In the genomic region with DNA sequence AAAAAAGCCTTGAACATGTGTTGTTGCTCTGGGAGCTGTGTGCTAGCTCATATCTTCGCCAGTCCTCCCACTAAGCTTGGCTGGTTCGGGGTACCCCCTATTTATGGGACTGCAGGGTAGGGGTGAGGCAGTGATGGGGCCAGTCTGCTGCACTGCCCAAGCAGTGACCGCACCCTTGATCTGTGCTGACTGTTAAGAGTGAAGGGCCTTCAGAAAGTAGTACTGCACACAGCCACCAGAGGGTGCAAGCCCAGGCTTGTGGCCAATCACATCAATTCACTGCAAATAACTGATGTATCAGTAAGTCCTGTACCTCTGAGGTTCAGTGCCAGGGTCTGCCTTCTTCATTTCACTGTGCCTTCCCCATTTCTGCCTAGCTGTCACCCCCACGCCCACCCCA, we compare ENCODE assay signal across 8 mouse cellular contexts. TPM values are rescaled to one million over a fixed set of nuclear protein-coding genes. Genes with fewer than 3 reads are reported as not detected.
DNase-seq lines count a peak whose midpoint lies in the region; ATAC-seq and TF ChIP-seq lines count a peak whose summit lies in the region.

No protein-coding gene starts in this region.

- H3K4me3 ChIP-seq in gastrocnemius, adult 2 months: no peak overlapping the region
- H3K4me3 ChIP-seq in limb, embryonic 11.5 days (ENCODE audit: low read depth, low read length): no peak overlapping the region
- no peak overlapping the region for H3K4me3 ChIP-seq in midbrain, embryonic 14.5 days (replicated peaks; ENCODE audit: low read depth, low read length)

- DNase-seq in urinary bladder, adult 18-20 months (ENCODE audit: low spot score in 2 of 2): peak; percentile 55 to 69
- no peak for DNase-seq in urinary bladder, postnatal 10 days (ENCODE audit: low spot score)
- DNase-seq in cerebellum, postnatal 25 days: peak; percentile 88 to 91
- peak; percentile 78 for DNase-seq in gastrocnemius, adult 2 months
- peak; percentile 67 for DNase-seq in kidney, adult 11 months
- DNase-seq in limb, embryonic 11.5 days (ENCODE audit: low spot score): peak; percentile 82
- peak; percentile 80 for DNase-seq in midbrain, embryonic 14.5 days
- DNase-seq in spleen, postnatal 36 days (ENCODE audit: low spot score in 2 of 2): peak; percentile 52 to 63

- H3K4me2 ChIP-seq in limb, embryonic 11.5 days (ENCODE audit: low read depth, severe bottlenecking): no peak overlapping the region
- H3K4me2 ChIP-seq in midbrain, embryonic 14.5 days (ENCODE audit: low read length): no peak overlapping the region

- WGBS in limb, embryonic 11.5 days: 32% methylated on average over 4 of the region's 4 CpGs
- 36% methylated on average over 4 of the region's 4 CpGs for whole genome bisulfite sequencing in midbrain, embryonic 14.5 days

- H3K27ac ChIP-seq in gastrocnemius, adult 2 months: peak overlapping the region; percentile 46; the same call in 1 of the 2 replicates
- no peak overlapping the region for H3K27ac ChIP-seq in limb, embryonic 11.5 days (replicated peaks; ENCODE audit: low read depth, low read length)
- no peak overlapping the region for H3K27ac ChIP-seq in midbrain, embryonic 14.5 days (replicated peaks; ENCODE audit: low read depth, low read length)

- no peaks in the 10 kb centered on the region for H3K27me3 ChIP-seq in limb, embryonic 11.5 days (ENCODE audit: control insufficient read depth, insufficient read depth, low read length)
- no peaks in the 10 kb centered on the region for H3K27me3 ChIP-seq in midbrain, embryonic 14.5 days (ENCODE audit: control insufficient read depth, insufficient read depth, low read length)

- no peak overlapping the region for H3K9ac ChIP-seq in limb, embryonic 11.5 days (ENCODE audit: low read length)
- no peak overlapping the region for H3K9ac ChIP-seq in midbrain, embryonic 14.5 days (replicated peaks; ENCODE audit: low read length)

- TF ChIP-seq CTCF in gastrocnemius, adult 2 months (IDR thresholded peaks at IDR 0.05): peak; percentile 93

- H3K36me3 ChIP-seq in limb, embryonic 11.5 days (ENCODE audit: control insufficient read depth, insufficient read depth, low read length): peaks cover 11% of the 10 kb centered on the region
- H3K36me3 ChIP-seq in midbrain, embryonic 14.5 days (ENCODE audit: control insufficient read depth, insufficient read depth, low read length): peaks cover 28% of the 10 kb centered on the region

- intact Hi-C loops in gastrocnemius, adult 2 months (cut with DNase I): loop anchor here (5.0 kb wide), 2 partner anchors 78 to 122 kb away; no protein-coding TSS in a partner anchor

- H3K4me1 ChIP-seq in limb, embryonic 11.5 days (ENCODE audit: control insufficient read depth, insufficient read depth, low read length): peaks cover 11% of the 10 kb centered on the region
- peaks cover 4% of the 10 kb centered on the region for H3K4me1 ChIP-seq in midbrain, embryonic 14.5 days (ENCODE audit: control insufficient read depth, insufficient read depth, low read length)

- H3K9me3 ChIP-seq in limb, embryonic 11.5 days (ENCODE audit: control insufficient read depth, low read length): no peaks in the 10 kb centered on the region
- H3K9me3 ChIP-seq in midbrain, embryonic 14.5 days (ENCODE audit: control insufficient read depth, low read length): no peaks in the 10 kb centered on the region

- 0 out of 2 replicates have a peak, but pooled peaks have one; percentile 33 for ATAC-seq in limb, embryonic 11.5 days (ENCODE audit: insufficient number of reproducible peaks, low FRiP score, low TSS enrichment, low read depth)
- ATAC-seq in midbrain, embryonic 14.5 days (ENCODE audit: low FRiP score, low TSS enrichment): peak; percentile 46; the same call in 1 of the 2 replicates

RNA-seq across cellular contexts. Expression of a gene that starts 13.9 kb away (rescaled TPM):
- 1 to 10 TPM; 5.4 to 7.9 TPM for total RNA-seq in gastrocnemius, adult 2 months (2021)
- 87.9 and 90.1 TPM in 2 replicates for polyA plus RNA-seq in limb, embryonic 11.5 days (2014; fragmentation: Nextera tagmentation; extraction: Ambion mirVana)
- 53.2 and 59.4 TPM in 2 replicates for polyA plus RNA-seq in midbrain, embryonic 14.5 days (2014; fragmentation: Nextera tagmentation; extraction: Ambion mirVana)

RNA-seq across cellular contexts. Expression of a gene that starts 20.5 kb away (rescaled TPM):
- total RNA-seq in gastrocnemius, adult 2 months (2021): 10 to 100 TPM; 13.3 to 20.6 TPM
- 26.4 and 27.4 TPM in 2 replicates for polyA plus RNA-seq in limb, embryonic 11.5 days (2014; fragmentation: Nextera tagmentation; extraction: Ambion mirVana)
- 49.8 and 54.3 TPM in 2 replicates for polyA plus RNA-seq in midbrain, embryonic 14.5 days (2014; fragmentation: Nextera tagmentation; extraction: Ambion mirVana)

RNA-seq across cellular contexts. Expression of a gene that starts 26.2 kb away (rescaled TPM):
- total RNA-seq in gastrocnemius, adult 2 months (2021): 10 to 100 TPM; 20.3 to 30.2 TPM
- polyA plus RNA-seq in limb, embryonic 11.5 days (2014; fragmentation: Nextera tagmentation; extraction: Ambion mirVana): 4.0 and 4.7 TPM in 2 replicates
- 15.1 and 18.5 TPM in 2 replicates for polyA plus RNA-seq in midbrain, embryonic 14.5 days (2014; fragmentation: Nextera tagmentation; extraction: Ambion mirVana)

RNA-seq across cellular contexts. Expression of a gene that starts 44.7 kb away (rescaled TPM):
- 10 to 100 TPM; 20.8 to 21.5 TPM for total RNA-seq in gastrocnemius, adult 2 months (2021)
- 58.8 and 63.0 TPM in 2 replicates for polyA plus RNA-seq in limb, embryonic 11.5 days (2014; fragmentation: Nextera tagmentation; extraction: Ambion mirVana)
- polyA plus RNA-seq in midbrain, embryonic 14.5 days (2014; fragmentation: Nextera tagmentation; extraction: Ambion mirVana): 37.7 and 55.1 TPM in 2 replicates

RNA-seq across cellular contexts. Expression of a gene that starts 58.5 kb away (rescaled TPM):
- total RNA-seq in gastrocnemius, adult 2 months (2021): 10 to 100 TPM; 35.9 to 41.0 TPM
- polyA plus RNA-seq in limb, embryonic 11.5 days (2014; fragmentation: Nextera tagmentation; extraction: Ambion mirVana): 11.7 and 13.5 TPM in 2 replicates
- polyA plus RNA-seq in midbrain, embryonic 14.5 days (2014; fragmentation: Nextera tagmentation; extraction: Ambion mirVana): 28.7 and 32.5 TPM in 2 replicates
